Mouse (Mus musculus) ES-Bruce4 (cell line): ENCODE results near the gene Hist1h4d.
A peak's percentile ranks its signal among the peaks of the same experiment; 100 is the strongest.
"Not testable (repeated sequence)": the region's sequence is repeated elsewhere in the genome, so short reads cannot be mapped to it uniquely, and the experiment has no call there.

Experiments used
- CTCF ChIP-seq: IDR thresholded peaks from one replicate; pipeline ENCODE4 v1.8.1; 2011; ENCODE audit warnings: low read depth, low read length
- EP300 ChIP-seq: IDR thresholded peaks from 2 replicates; pipeline ENCODE4 v1.6.1; 2011; ENCODE audit warnings: low read depth, low read length; ENCODE audit not compliant: insufficient read depth
- POLR2A ChIP-seq: IDR thresholded peaks from one replicate; pipeline ENCODE4 v1.8.1; 2011; ENCODE audit warnings: low read length; ENCODE audit not compliant: insufficient read depth

DNA sequence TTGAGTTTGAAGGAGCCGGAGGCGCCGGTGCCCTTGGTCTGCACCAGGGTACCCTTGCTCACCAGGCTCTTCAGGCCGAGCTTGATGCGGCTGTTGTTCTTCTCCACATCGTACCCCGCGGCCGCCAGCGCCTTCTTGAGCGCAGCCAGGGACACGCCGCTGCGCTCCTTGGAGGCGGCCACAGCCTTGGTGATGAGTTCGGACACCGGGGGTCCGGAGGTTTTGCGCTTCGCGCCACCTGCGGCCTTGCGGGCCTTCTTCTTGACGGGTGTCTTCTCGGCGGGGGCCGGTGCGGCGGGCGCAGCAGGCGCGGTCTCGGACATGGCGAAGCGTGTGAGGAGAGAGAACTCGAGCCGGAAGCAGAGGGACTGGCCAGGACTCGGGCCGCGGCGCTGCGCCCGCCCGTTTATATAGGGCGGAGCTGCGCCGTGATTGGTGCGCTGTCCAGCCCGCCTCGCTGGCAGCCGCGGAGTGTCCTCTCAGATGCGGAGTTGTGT is 40.8 kb downstream of the Hist1h4d start, which contains the start of gene Hist1h1e:
- TF ChIP-seq EP300, result 0 out of 2 replicates have a peak, but pooled peaks have one; percentile 4
- TF ChIP-seq CTCF, result not testable (repeated sequence)
- peak; percentile 90 for TF ChIP-seq POLR2A
